Mouse (Mus musculus) c-Kit-positive CD71-negative TER-119-negative erythroid progenitor cells, embryonic 14.5 days (primary cell): ENCODE results near the gene Gm49486.

Experiments used
- DNase-seq: peaks from one replicate; pipeline ENCODE4 v3.0.0-alpha.2; 2013; ENCODE audit warnings: low read depth

The Gm49486 gene

GRCm38 (mm10) chr15:79229058-79229821 lies at the start of gene Gm49486, which contains the start of gene Pick1:
TSS of gene Gm49486 (plus strand) at chr15:79229391.
TSS of gene Pick1 (plus strand) at chr15:79229173.
- peak; percentile 70 for DNase-seq

- DNase-seq, result no peak
These were observed 44.0 kb upstream of the Gm49486 start for GRCm38 (mm10) chr15:79185213-79185612.

- DNase-seq, result no peak
These were observed 41.4 kb upstream of the Gm49486 start for GRCm38 (mm10) chr15:79187819-79188218.

GRCm38 (mm10) chr15:79191426-79191825 lies 37.8 kb upstream of the Gm49486 start:
- DNase-seq, result no peak

- no peak for DNase-seq
These were observed 36.7 kb upstream of the Gm49486 start for GRCm38 (mm10) chr15:79192450-79192849.

- DNase-seq, result no peak
These were observed 36.0 kb upstream of the Gm49486 start for GRCm38 (mm10) chr15:79192885-79193845.

GRCm38 (mm10) chr15:79194048-79194447 lies 35.1 kb upstream of the Gm49486 start:
- DNase-seq, result no peak

- no peak for DNase-seq
These were observed 34.2 kb upstream of the Gm49486 start for GRCm38 (mm10) chr15:79194946-79195345.

GRCm38 (mm10) chr15:79195492-79195891 lies 33.7 kb upstream of the Gm49486 start:
- DNase-seq, result no peak

GRCm38 (mm10) chr15:79199390-79199976 lies 29.7 kb upstream of the Gm49486 start:
- no peak for DNase-seq

GRCm38 (mm10) chr15:79201491-79202150 lies 27.6 kb upstream of the Gm49486 start:
- no peak for DNase-seq

GRCm38 (mm10) chr15:79202575-79202974 lies 26.6 kb upstream of the Gm49486 start:
- DNase-seq, result no peak

GRCm38 (mm10) chr15:79208211-79208610 lies 21.0 kb upstream of the Gm49486 start:
- DNase-seq, result no peak

- no peak for DNase-seq
These were observed 20.3 kb upstream of the Gm49486 start for GRCm38 (mm10) chr15:79208758-79209439.

- no peak for DNase-seq
These were observed 18.8 kb upstream of the Gm49486 start for GRCm38 (mm10) chr15:79210357-79210756.

GRCm38 (mm10) chr15:79212750-79213446 lies 16.3 kb upstream of the Gm49486 start:
- no peak for DNase-seq

- DNase-seq, result no peak
These were observed 15.6 kb upstream of the Gm49486 start for GRCm38 (mm10) chr15:79213591-79213990.

GRCm38 (mm10) chr15:79216191-79216590 lies 13.0 kb upstream of the Gm49486 start:
- DNase-seq, result no peak

GRCm38 (mm10) chr15:79219572-79219971 lies 9.6 kb upstream of the Gm49486 start:
- DNase-seq, result no peak

GRCm38 (mm10) chr15:79223641-79224040 lies 5.5 kb upstream of the Gm49486 start:
- DNase-seq, result no peak

- DNase-seq, result peak; percentile 89
These were observed 4.5 kb upstream of the Gm49486 start for GRCm38 (mm10) chr15:79224685-79225084.
